Mouse (Mus musculus) E14TG2a.4 (cell line): Measurements from ENCODE around the gene Pigp.

Experiments used
- H3K27me3 ChIP-seq: 2 replicates; pipeline ENCODE4 v1.6.1; 2014; ENCODE audit warnings: low read length, control low read depth; ENCODE audit not compliant: insufficient read depth
- H3K36me3 ChIP-seq: 2 replicates; pipeline ENCODE4 v1.6.1; 2014; ENCODE audit warnings: low read length, control low read depth; ENCODE audit not compliant: insufficient read depth
- H3K4me1 ChIP-seq: replicated peaks from 2 replicates; pipeline ENCODE4 v1.6.1; 2014; ENCODE audit warnings: low read depth, low read length, control low read depth
- H3K4me3 ChIP-seq: replicated peaks from 2 replicates; pipeline ENCODE4 v1.5.1; 2014; ENCODE audit warnings: mild to moderate bottlenecking, low read length
- H3K9me3 ChIP-seq: 2 replicates; pipeline ENCODE4 v1.6.1; 2014; ENCODE audit warnings: low read length, control low read depth
- CTCF ChIP-seq: conservative IDR thresholded peaks from 2 replicates; pipeline ENCODE4 v1.5.1; 2014; ENCODE audit warnings: low read length
- NANOG ChIP-seq: IDR thresholded peaks from 2 replicates; pipeline ENCODE4 v1.6.1; 2014; ENCODE audit warnings: borderline replicate concordance, low read length, mixed read lengths
- POU5F1 ChIP-seq: IDR thresholded peaks from 2 replicates; pipeline ENCODE4 v1.6.1; 2014; ENCODE audit warnings: low read length, borderline replicate concordance

The Pigp gene

DNA sequence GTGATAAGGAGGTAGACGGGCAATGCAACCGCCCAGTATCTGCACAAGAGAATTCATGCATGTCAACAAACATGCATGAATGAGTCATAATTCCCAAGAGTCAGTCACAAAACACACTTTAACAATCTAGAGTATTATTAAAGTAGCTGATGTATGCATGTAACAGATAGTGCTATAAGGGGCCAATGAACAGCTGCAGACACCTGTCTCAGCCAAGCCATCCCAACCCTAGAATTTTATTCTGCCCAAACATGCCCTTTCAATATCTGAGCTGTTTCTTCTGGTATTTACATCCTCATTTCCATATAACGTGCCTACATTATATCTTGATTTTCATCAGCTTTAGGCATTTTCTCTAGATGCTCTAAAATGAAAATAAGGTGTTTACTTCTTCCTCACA is 6.2 kb downstream of the Pigp start:
- Histone ChIP-seq H3K36me3 (no peaks in the 10 kb centered on the region), H3K27me3 (no peaks in the 10 kb centered on the region), H3K4me1 (peaks cover 6% of the 10 kb centered on the region), H3K4me3 (no peak overlapping the region), H3K9me3 (no peaks in the 10 kb centered on the region)
- TF ChIP-seq CTCF = no peak
- no peak for TF ChIP-seq POU5F1
- no peak for TF ChIP-seq NANOG

DNA sequence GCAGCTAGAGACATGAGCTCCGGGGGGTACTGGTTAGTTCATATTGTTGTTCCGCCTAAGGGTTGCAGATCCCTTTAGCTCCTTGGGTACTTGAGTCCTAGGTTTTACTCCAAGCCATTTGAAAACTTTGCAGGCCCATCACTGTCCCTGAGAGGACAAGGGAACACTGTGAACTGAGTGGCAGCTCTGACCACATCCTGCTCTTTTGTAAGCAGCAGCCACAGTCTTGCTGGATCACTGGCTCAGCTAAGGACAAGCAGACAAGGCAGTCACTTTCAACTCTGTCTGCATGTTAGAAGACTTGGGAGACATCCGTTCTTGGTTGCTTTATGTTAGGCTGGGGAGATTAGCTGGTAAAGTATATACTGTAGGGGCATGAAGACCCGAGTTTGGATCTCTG is 7.8 kb downstream of the Pigp start:
- TF ChIP-seq POU5F1 (no peak), NANOG (no peak), CTCF (no peak)
- no peak overlapping the region for H3K4me3 ChIP-seq
- H3K9me3 ChIP-seq = no peaks in the 10 kb centered on the region
- H3K36me3 ChIP-seq = no peaks in the 10 kb centered on the region
- H3K4me1 ChIP-seq = no peaks in the 10 kb centered on the region
- no peaks in the 10 kb centered on the region for H3K27me3 ChIP-seq

- Histone ChIP-seq H3K4me3 (no peak overlapping the region), H3K9me3 (no peaks in the 10 kb centered on the region), H3K27me3 (no peaks in the 10 kb centered on the region), H3K4me1 (no peaks in the 10 kb centered on the region), H3K36me3 (no peaks in the 10 kb centered on the region)
- TF ChIP-seq NANOG = no peak
- TF ChIP-seq POU5F1 = no peak
- no peak for TF ChIP-seq CTCF
These were observed 9.3 kb downstream of the Pigp start for GRCm38 (mm10) chr16:94362174-94362873.

GRCm38 (mm10) chr16:94360578-94361350 is 10.9 kb downstream of the Pigp start:
- Histone ChIP-seq H3K36me3 (no peaks in the 10 kb centered on the region), H3K4me3 (no peak overlapping the region), H3K27me3 (no peaks in the 10 kb centered on the region), H3K9me3 (no peaks in the 10 kb centered on the region), H3K4me1 (no peaks in the 10 kb centered on the region)
- no peak for TF ChIP-seq NANOG
- TF ChIP-seq POU5F1 = no peak
- TF ChIP-seq CTCF = no peak

DNA sequence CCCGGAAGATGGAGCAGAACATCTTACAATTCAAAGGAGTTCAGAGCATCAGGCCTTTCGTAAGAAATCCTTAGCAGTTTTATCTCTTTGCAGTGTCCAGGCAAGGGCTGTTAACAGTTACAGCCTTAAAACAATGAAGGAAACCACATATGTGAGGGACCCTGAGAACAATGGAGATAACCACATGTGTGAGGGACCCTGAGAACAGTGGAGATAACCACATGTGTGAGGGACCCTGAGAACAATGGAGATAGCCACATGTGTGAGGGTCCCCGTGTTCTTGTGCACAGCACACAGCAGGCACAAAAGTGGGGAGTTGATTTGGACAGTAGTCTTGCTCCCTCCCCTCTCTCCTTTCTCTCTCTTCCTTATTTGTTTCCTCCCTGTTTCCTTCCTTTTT is 13.6 kb downstream of the Pigp start:
- no peaks in the 10 kb centered on the region for H3K9me3 ChIP-seq
- H3K4me1 ChIP-seq = peaks cover 6% of the 10 kb centered on the region
- TF ChIP-seq POU5F1 (no peak), NANOG (no peak), CTCF (no peak)
- no peaks in the 10 kb centered on the region for H3K36me3 ChIP-seq
- no peak overlapping the region for H3K4me3 ChIP-seq
- no peaks in the 10 kb centered on the region for H3K27me3 ChIP-seq

- Histone ChIP-seq H3K36me3 (no peaks in the 10 kb centered on the region), H3K4me3 (no peak overlapping the region), H3K27me3 (no peaks in the 10 kb centered on the region), H3K4me1 (peaks cover 6% of the 10 kb centered on the region), H3K9me3 (no peaks in the 10 kb centered on the region)
- TF ChIP-seq NANOG (no peak), POU5F1 (no peak)
These were observed 14.7 kb downstream of the Pigp start for GRCm38 (mm10) chr16:94356776-94357494.

- Histone ChIP-seq H3K27me3 (no peaks in the 10 kb centered on the region), H3K9me3 (no peaks in the 10 kb centered on the region), H3K4me1 (peaks cover 6% of the 10 kb centered on the region), H3K36me3 (no peaks in the 10 kb centered on the region), H3K4me3 (no peak overlapping the region)
- no peak for TF ChIP-seq CTCF
- no peak for TF ChIP-seq NANOG
- TF ChIP-seq POU5F1 = no peak
These were observed 15.6 kb downstream of the Pigp start for GRCm38 (mm10) chr16:94356046-94356445.

DNA sequence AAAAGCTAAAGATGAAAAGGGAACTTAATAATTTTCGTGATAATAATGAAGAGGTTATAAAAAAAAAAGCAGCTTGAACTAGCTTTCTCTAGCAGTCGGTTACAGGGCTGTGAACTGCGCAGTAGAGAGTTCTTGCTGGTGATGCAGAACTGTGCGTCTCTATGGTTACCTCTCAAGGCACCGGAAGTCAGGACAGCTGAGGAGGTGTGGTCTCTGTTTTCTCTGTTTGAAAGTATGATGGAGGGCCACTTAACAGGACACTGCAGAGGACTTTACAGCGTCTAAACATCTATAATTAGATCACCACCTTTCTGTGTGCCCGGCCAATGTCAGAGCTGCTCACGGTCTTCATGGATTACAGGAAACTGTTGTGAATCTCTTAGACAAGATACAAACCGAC is 17.2 kb downstream of the Pigp start:
- TF ChIP-seq CTCF (no peak), POU5F1 (no peak), NANOG (no peak)
- Histone ChIP-seq H3K4me1 (peaks cover 6% of the 10 kb centered on the region), H3K9me3 (no peaks in the 10 kb centered on the region)

More for the DNA sequence above, 17.2 kb downstream of the Pigp start:
- Histone ChIP-seq H3K27me3 (no peaks in the 10 kb centered on the region), H3K4me3 (no peak overlapping the region), H3K36me3 (no peaks in the 10 kb centered on the region)
